Mouse (Mus musculus) stomach, postnatal 0 days (tissue): Measurements from ENCODE around the gene Tmem167b.

Source experiments
- CTCF ChIP-seq: IDR thresholded peaks from 2 replicates; pipeline ENCODE4 v1.5.1; 2016; ENCODE audit warnings: antibody characterized with exemption, low read depth, mild to moderate bottlenecking, moderate library complexity
- EP300 ChIP-seq: optimal IDR thresholded peaks from 2 replicates; pipeline ENCODE3; 2016; ENCODE audit warnings: antibody characterized with exemption

GRCm38 (mm10) chr3:108570813-108571212, 8.5 kb upstream of the Tmem167b start:
- TF ChIP-seq CTCF, result no peak
- TF ChIP-seq EP300, result no peak
